Mouse (Mus musculus): ENCODE data around the gene Gm28891. TPM values are rescaled to one million over a fixed set of nuclear protein-coding genes. Genes with fewer than 3 reads are reported as not detected.
"Not testable (repeated sequence)": the region's sequence is repeated elsewhere in the genome, so short reads cannot be mapped to it uniquely, and the experiment has no call there.

The Gm28891 gene
- not detected in 2 replicates for polyA plus RNA-seq (2015; fragmentation: Nextera tagmentation; extraction: Ambion mirVana)

- H3K27ac ChIP-seq (ENCODE audit: low read length); H3K4me2 ChIP-seq (ENCODE audit: low read depth, low read length); ATAC-seq (ENCODE audit: insufficient read depth, low FRiP score); H3K36me3 ChIP-seq (ENCODE audit: control insufficient read depth, insufficient read depth, low read length); H3K4me3 ChIP-seq (replicated peaks; ENCODE audit: low read length); H3K9ac ChIP-seq (ENCODE audit: low read length); H3K4me1 ChIP-seq (ENCODE audit: control insufficient read depth, insufficient read depth, low read length); H3K9me3 ChIP-seq (replicated peaks; ENCODE audit: control insufficient read depth, low read length); H3K27me3 ChIP-seq (ENCODE audit: control insufficient read depth, insufficient read depth, low read length): not testable (repeated sequence)
- WGBS, result 89% methylated on average over 2 of the region's 8 CpGs
Measured at GRCm38 (mm10) chrY:60240902-60241301, at the start of gene Gm28891. Gene Gm28891, plus strand, starts transcription at chrY:60241202.
